Mouse (Mus musculus) cerebellum, adult 9-10 months (tissue): ENCODE data around the gene Fam171b.

ENCODE experiments used
- DNase-seq: peaks from one replicate; pipeline ENCODE4 v3.0.0; 2022

Fam171b gene

DNA sequence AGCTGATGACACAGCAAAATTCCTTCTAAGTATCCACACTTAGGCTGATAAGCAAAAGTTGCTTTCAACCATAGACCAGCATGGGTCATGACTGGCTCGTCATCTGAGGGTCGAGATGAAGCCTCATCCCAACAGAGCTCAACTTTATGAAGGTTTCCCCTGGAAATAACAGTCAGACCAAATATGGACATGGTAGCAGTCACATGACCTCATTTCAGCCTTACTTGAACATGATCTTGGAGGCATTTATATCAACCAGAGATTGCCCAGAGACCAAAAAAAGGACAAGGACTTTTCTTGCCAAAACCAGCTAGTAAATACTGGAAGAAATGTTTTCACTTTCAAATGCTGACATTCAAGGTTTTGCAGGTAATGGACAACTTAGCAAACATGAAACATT is 81.3 kb downstream of the Fam171b start:
- no peak for DNase-seq

DNA sequence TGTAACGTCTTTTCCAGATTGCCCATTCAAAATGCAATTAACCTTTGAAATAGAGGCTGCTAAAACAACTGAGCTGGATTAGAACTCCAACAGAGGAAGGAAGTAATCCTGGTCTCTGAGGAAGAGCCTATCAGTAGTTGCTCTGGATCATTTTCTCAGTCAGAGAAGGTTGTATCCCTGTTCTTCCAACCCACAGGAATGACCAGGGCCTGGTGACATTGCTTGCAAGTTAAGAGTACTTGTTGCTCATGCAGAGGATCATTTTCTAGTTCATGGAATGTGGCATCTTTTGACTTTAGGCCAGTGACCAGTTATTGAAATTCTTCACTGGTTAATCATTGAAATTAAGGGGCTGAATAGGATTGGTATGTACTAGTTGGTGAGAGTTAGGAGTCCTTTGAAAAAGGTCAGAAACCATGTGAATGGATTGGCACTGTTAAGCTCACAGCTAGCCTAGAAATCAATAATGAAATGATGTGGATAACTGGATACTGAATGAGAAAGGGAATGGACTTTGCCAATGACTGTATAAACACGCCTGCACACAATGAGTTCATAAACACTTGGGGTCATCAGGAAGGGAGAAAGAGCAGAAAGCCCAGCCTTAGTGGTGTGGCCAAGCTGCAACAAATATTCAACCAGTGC is 89.6 kb downstream of the Fam171b start:
- DNase-seq, result no peak

DNA sequence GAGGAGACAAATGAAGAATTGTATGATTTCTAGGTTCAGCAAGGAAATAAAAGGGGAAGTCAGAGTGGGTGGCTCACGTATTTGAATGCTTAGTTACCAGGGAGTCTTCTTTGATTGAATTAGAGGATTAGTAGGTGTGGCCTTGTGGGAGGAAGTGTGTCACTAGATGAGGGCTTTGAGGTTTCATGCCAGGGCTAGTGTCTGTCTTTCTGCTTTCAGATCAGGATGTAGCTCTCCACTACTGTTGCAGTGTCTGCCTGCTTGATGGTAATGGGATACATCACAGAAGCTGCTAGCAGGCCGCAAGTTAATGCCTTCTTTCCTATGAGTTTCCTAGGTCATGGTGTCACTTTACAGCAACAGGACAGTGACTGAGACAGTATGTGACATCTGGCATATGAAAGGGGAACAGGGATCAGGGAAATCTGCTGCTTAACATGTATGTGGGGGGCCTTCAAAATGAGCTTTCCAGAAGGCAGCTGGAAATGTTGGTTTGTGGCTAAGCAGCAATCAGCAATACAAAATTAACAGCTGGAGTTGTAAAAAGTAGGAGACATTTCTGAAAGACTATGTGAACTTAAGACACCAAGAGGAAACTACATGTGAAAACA is 117.1 kb downstream of the Fam171b start:
- no peak for DNase-seq
